Mouse (Mus musculus) layer of hippocampus, adult 9-10 months (tissue): ENCODE data around the gene Tubgcp5.

Experiments
- DNase-seq: peaks from one replicate; pipeline ENCODE4 v3.0.0; 2022; ENCODE audit warnings: low spot score

Gene Tubgcp5

GRCm38 (mm10) chr7:55852787-55853186, 58.8 kb downstream of the Tubgcp5 start:
- DNase-seq = no peak

- DNase-seq = no peak
Observed at GRCm38 (mm10) chr7:55855597-55855996, 61.6 kb downstream of the Tubgcp5 start.

DNA sequence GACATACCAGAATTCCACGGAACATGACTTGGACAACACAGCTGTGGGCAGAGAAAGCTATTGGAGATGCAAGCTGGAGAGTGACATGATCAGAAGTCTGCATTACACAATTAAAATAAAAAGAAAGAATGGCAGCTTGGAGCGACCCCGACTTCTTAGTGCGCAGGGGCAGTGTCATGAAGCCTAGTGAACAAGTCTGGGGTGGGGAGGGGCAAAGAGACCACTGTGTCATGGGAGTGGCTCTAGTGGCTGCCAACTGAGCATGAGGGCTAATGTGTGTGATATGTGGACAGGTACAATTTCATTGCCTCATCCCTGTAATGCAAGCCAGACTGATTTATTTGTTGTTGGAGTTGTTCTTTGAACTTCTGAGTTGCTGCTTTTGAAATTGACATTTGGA, 62.8 kb downstream of the Tubgcp5 start:
- no peak for DNase-seq

DNA sequence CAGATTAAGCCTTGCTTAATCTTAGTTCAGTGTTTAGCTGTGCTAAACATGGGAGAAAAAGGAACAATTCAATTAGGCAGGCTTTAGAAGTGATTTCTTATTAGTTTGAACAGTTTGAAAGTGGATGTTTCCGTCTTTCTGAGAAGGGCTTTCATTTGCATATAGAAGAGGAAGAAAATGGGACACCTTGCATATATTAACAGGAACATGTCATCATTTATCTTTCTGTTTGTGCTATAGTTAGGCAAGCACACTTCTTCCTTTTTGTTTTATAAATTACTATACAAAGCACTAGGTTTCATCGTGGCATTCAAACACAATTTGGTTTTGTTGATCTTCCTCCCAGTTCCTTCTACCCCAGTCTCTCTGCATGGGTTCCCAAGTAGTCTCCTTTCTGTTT, 63.8 kb downstream of the Tubgcp5 start:
- DNase-seq = no peak

DNA sequence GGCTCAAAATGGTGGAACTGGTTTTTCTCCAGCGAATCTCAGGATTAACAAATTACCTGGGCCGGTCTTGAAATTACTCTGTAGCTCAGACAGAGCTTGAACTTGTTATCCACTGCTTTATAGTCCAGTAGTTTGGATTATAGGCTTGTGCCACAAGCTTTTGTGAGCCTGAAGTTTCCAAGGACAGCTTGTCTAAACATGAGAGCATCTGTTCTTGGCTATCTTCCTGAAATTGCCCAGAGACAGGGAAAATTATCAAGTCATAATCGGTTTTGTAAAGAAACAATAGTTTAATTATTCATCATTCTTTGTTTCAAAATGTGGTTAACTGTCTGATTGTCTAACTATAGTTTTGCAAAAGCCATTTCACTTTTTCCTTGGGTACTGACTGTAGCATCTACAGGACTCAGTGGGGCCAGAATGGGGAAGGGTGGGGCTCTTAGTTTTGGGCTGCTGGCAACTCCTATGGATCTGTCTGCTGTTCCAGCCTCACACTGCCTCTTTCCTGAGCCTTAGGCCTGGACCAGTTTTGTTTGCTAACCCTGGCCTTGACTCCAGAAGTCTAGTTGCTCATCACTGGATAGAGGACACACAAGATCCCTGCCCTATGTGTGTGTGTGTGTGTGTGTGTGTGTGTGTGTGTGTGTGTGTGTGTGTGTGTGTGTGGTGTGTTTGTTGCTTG, 65.0 kb downstream of the Tubgcp5 start:
- no peak for DNase-seq

- DNase-seq = no peak
Observed at GRCm38 (mm10) chr7:55859518-55859872, 65.5 kb downstream of the Tubgcp5 start.

DNA sequence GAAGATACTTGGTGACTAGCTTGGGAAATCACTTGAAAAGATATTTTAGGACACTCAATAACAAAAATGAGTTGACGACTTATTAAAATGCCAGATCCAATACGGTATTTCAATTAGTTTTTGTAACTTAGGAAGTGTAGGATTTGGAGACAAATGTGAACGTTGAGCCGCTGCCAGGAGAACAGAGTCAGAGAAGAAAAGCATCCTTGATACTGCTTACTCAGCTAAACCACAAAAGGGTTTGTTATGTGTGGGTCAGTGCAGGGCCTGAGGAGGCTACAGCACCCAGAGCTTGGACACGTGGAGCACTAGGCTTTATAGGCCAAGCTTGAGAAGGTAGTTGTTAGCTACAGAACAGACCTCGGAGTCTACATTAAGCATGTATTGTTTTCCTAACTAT, 66.0 kb downstream of the Tubgcp5 start:
- DNase-seq = no peak

DNA sequence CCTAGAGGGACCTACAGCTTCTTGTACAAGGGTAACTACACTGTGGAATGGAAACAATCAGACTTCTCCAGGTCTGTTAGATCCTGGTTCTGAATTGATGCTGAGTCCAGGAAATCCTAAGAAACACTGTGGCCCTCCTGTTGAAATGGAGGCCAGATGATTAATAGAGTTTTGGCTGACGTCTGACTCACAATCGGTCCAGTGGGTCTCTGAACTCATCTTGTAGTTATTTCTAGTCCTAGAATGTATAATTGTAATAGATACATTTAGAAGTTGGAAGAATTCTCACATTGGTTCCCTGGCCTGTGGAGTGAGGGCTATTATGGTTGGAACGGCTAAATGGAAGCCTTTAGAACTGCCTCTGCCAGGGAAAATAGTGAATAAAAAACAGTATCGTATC, 67.2 kb downstream of the Tubgcp5 start:
- DNase-seq = no peak

DNA sequence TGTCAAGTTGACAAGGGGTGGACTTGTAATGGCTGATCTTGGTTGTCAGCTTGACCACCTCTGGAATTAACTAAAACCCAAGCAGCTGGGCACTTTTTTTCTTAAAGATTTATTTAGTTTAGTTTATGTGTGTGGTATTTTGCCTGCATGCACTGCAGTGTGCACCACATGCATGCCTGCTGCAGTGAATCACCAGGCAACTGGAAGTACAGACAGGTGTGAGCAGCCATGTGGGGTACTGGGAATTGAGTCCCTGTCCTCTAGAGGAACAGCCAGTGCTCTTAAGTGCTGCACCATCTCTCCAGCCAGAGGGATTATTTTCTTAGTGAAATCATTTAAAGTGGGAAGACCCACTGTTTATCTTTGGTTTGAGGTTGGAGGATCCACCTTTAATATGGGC, 71.1 kb downstream of the Tubgcp5 start:
- no peak for DNase-seq

DNA sequence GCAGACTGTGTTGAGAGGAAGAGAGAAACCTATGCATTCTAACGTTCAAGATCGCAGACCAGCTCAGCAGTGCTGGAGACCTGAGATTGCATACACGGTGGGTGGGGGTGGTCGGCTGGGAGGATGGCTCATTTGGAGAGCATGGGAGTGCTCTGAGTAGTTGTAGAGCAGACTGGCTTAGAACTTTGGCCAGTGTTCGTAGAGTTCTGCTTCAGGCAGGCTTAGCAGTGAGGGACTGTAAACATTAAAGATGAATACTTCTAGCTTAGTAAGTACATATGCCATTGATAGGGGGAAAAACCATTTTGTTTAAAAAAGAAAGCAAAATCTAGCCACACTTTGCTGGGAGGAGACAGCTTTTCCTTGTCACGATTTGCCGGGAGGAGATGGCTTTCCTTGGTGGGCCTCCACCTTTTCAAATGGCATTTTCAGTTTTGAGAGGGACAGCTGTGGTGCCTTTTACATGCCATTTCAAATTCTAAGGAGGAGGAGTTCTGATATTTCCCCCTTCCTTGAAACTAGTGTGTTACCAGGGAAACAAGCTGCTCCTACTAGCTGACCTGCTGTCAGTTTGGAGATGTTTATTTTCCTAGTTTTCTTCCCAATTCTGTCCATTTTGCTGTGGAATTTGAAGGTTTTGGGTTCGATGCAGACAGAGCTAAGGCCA, 71.9 kb downstream of the Tubgcp5 start:
- DNase-seq = no peak

- DNase-seq = no peak
Observed at GRCm38 (mm10) chr7:55868247-55868646, 74.3 kb downstream of the Tubgcp5 start.

GRCm38 (mm10) chr7:55869220-55869619, 75.3 kb downstream of the Tubgcp5 start:
- DNase-seq = no peak

GRCm38 (mm10) chr7:55870340-55871020, 76.5 kb downstream of the Tubgcp5 start:
- DNase-seq = no peak

DNA sequence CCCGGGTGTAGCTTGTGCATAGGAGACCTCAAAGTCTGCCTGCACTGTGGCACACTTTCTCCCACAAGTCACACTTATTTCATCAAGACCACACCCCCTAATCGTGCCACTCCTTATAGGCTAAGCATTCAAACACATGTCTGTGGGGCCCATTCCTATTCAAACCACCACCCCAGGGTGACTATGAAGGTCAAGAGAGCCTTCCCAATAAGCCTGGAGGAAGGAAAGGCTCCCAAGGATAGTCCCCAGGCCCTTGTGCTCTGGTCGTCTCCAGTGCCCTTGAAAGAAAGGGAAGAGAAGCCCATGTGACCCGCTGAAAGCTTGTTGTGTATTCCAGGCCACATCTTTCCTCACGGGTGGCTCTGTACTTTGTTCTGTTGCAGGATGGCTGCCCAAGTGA, 77.5 kb downstream of the Tubgcp5 start:
- no peak for DNase-seq

DNA sequence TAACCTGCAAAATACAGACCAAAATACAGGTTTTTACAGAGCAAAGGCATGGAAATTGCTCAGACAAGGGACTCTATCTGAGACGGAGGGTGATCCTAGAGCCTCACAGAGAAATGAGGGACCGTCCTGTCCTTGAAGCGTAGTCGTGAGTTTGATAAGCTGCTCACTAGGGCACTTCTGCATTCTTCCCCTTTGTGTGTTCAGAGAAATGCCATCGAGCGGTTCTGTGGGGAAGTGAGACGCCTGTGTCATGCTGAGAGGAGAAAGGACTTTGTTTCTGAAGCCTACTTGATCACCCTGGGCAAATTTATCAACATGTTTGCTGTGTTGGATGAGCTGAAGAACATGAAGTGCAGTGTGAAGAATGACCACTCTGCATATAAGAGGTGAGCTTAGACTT, 80.7 kb downstream of the Tubgcp5 start:
- no peak for DNase-seq

DNA sequence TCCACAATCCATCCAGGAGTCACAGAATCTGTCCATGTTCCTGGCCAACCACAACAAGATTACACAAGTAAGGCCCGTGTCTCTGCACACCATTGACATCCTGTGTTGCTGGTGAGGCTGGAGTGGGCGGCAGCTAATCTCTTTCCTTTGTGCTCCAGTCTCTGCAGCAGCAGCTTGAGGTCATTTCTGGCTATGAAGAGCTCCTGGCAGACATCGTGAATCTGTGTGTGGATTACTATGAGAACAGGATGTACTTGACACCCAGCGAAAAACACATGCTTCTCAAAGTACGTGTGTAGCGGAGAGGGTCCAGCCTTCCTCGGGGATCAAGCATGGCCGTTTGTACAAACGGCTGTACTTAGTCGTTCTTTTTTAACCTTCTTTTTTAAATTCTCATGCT, 83.8 kb downstream of the Tubgcp5 start:
- DNase-seq = no peak

DNA sequence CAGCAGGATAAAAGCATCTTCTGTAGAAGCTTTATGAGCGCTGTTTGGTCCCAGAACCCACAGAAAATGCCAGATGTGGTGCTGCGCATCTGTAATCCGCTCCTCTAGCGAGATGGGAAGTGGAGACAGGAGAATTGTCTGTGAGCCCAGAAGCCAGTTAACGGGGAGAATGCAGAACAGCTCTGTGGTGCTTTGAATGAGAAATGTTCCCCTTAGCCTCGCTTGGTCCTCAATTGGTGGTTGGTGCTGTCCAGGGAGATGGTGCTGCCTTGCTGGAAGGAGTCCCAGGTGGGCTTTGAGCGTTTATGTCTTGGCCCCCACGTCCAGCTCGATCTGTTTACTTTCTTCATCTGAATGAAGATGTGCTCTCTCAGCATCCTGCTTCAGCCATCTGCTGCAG, 86.9 kb downstream of the Tubgcp5 start:
- DNase-seq = no peak
